Mouse (Mus musculus): ENCODE data around the gene Them4. TPM values are rescaled to one million over a fixed set of nuclear protein-coding genes. Genes with fewer than 3 reads are reported as not detected.
A peak's percentile ranks its signal among the peaks of the same experiment; 100 is the strongest.
"Not testable (repeated sequence)": the region's sequence is repeated elsewhere in the genome, so short reads cannot be mapped to it uniquely, and the experiment has no call there.

Them4 gene
- total RNA-seq (2021): 10 to 100 TPM; 10.7 to 11.8 TPM
- long read RNA-seq, experiment 1, transcript Them4-201 (6 exons, 1,781 nt): major isoform, 22 of 28 reads
- long read RNA-seq, experiment 1, partial matches to known transcripts: 3 of 28 reads
- long read RNA-seq, experiment 1, other reads (novel, unspliced or antisense): 3 of 28 reads
- long read RNA-seq, experiment 2, transcript Them4-201 (6 exons, 1,781 nt): major isoform, 14 of 14 reads
- long read RNA-seq, experiment 2, partial matches to known transcripts: 0 of 14 reads
- long read RNA-seq, experiment 2, other reads (novel, unspliced or antisense): 0 of 14 reads

DNA sequence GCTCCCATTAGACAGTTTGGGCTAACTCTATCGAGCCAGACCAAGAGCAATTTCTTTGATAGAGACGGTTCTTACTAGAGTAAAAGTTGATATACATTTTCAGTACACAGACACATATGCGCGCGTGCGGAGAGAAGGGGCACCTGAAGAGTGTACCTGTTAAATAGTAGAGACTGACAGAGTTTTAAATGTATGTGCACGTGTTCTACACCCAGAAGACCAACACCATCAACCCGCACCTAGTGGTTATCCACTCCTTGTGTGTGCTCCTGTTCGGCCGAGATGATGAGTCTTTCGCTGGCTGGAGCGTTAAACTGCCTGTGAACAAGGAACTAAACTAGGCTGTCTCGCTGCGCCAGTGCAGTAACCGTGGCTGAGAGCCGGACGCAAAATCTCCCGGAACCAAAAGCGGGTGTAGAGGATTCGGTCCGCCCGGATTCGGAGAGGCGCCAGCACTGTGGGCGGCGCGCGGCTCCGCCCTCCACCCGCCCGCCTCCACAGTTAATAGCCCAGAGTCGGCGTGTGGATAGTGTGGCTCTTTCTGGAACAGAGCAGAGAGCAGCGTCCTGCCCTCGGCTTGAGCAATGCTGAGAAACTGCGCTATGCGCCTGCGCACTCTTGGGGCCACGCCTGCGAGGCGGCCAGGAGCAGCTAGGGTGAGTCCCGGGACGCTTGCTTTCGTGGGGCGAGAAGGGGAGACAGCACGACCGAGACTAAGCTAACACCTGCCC, at the start of gene Them4:
Them4 (plus strand) TSS at position 457 of the 731 bp plus-strand sequence.
- peak; percentile 97 for DNase-seq

DNA sequence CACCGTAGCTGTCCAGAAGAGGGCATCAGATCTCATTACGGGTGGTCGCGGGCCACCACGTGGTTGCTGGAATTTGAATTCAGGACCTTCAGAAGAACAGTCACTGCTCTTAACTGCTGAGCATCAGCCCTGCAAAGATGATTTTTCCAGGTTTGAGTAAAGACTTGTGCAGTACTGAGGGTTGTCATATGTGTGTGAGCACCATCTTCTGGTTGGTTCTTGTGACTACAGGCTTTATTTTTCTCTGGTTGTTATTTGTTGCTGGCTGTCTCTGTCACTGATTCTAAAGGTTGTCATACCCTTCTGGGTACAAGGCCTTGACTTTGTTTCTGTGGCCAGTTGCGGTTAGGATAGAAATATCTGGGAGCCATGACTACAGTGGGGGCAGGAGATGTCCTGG, 49.3 kb upstream of the Them4 start:
- DNase-seq: peak; percentile 2

DNA sequence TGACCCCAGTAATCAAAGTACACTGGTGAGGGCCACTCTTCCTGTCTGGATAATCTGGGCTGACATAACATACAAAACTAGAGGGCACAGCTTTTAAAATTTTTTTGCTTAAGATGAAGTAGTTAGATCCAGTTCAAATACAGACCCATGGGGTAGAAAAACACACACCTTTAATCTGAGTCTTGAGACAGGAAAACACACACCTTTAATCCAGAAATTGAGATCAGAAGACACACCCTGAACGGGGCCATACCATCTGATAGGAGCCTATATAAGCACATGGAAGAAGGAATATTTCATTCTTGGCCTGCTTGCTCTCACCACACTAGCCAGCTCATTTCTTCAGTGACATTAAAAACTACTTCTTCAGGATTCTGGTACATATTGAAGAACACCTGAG, 46.2 kb upstream of the Them4 start, which contains the start of gene Gm4778:
Gm4778 (plus strand) TSS at position 301 of the 400 bp plus-strand sequence.
- not testable (repeated sequence) for DNase-seq

DNA sequence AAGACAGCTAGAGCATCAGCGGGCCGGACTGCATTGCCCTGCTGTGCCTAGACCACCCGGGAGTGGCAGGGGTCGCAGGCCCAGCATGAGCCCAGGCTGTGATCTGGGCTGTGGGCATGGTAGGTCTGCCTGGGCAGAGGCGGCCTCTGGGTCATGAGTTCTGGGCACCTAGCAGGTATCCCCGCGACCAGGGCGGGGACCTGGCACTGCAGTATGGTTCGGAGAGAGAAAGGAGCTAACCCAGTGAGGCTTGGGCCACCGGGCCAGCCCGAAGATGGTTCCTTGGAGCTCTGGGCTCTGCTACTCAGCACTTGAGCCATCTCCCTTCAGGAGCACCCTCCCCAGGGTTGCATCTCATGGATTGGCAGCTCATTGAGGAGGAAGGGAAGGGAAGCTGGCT, 33.9 kb upstream of the Them4 start:
- no peak for DNase-seq

DNA sequence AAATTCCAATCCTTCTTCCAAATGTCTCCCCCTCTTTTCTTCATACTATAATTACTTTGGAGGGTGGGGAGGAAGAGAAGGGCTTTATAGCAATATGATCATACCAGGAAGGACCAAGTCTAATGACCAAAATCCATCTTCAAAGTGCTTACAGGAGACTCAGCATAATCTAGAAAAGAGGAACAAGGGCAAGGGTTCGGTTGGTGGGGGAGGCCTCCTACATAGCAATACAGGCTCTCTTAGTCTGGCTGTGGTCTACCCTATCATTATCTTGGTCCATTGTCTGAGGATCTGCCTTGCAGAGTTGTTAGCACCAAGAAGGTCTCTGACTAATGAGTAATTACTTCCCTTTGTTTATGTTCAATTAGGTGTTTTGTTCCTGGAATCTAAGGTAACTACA, 4.4 kb upstream of the Them4 start:
- DNase-seq: no peak

DNA sequence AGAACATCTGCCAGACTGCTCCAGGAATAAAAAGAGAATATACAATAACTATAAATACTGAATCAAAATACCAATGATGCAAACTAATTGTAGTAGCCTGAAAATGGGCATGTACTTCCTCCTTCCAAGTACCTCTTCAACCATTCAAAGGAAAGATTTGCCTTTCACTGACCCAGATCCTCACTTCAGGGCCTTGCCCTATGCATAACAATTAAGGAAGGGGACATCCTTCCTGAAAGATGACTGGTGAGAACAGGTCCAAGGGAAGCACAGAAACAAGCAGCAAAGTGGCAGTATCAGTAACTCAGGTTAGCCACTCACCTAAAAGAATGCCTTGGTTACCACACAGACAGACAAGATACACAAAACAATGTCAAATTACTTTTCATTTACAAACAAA, 2.9 kb upstream of the Them4 start:
- no peak for DNase-seq

DNA sequence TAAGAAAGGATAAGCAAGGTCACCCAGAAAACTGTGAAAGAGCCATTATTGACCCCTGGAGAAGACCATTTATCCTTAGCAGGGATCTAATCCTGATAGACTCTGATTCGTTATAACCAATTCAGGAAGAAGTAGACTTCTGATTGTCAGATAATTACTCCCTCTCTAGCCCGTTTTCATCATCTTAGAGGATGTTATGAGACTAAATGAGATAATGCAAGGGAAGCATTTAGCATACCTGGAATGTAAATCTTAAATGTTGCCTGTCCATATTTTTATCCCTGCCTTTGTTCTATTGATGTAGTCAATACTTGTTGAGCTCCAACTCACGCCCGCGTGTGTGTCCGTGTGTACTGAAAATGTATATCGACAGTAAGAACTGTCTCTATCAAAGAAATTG, 602 bp downstream of the Them4 start:
- DNase-seq: no peak

DNA sequence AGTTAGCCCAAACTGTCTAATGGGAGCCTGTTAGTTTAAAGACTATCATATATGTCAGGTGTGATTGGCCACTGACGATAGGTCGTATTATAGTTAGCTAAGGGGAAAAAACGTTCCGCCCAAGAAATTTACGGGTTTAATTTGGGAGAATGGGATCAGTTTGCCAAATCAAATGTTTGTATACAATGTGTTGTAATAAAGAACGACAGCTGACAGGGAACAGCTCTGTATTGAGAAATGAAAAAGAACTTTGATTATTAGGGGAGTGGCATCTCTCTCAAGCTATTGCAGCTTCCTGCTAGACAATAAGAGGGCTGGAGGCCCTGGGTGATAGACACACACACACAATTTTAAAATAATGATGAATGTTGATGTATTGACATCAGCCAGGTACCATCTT, 1.0 kb downstream of the Them4 start:
- DNase-seq: no peak

DNA sequence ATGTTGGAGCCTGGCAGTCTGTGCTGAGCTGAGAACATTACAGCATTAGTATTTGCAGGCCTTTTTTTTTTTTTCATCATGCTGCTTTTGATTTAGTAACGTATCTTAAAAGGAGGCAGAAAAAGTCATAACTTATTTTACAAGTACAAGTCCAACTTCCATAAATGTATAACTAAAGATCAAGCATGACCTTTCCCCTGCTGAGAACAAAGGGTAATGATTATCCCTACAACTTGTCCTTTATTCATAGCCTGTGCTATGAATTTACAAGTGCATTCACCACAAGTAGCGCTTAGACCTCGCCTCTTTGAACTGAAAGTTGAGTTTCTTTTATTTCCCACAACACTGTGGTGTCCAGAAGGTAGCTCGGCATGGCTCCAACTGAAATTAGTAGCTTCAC, 1.5 kb downstream of the Them4 start:
- no peak for DNase-seq

DNA sequence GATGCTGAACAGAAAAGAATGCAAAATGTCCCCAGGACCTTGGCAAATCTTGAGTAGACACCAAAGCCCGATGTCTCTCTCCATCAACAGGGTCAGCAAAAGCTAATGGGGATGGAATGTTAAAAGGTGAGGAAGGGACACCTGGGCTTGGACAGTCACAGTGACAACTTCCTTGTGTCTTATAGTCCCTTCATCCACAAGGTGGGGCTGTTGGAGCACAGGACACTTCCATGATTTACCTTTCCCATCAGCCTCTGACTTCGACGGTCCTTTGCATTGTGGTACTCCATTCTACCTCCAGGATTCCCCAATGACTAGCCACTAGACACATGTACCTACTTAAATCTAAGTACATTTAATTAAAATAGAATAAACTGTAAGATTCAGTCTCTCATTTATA, 18.8 kb downstream of the Them4 start:
- peak; percentile 26 for DNase-seq

DNA sequence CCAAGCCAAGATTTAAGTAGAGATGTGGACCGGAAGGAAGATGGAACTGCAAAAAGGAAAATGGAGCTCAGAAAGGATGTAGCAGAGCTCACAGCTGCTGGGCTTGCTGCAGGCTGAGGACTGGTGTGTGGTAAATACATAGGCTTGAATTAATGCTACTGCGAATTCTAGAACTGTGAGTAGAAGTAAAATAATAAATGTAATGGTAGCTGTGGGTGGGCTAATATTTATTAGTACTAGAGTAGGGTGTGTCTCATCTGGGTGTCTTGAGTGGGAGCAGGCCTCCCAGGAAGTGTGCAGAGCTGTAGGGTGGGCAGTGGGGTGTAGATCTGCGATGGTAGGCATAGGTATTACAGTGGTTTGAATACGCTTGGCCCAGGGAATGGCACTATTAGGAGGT, 24.6 kb downstream of the Them4 start:
- DNase-seq: no peak

DNA sequence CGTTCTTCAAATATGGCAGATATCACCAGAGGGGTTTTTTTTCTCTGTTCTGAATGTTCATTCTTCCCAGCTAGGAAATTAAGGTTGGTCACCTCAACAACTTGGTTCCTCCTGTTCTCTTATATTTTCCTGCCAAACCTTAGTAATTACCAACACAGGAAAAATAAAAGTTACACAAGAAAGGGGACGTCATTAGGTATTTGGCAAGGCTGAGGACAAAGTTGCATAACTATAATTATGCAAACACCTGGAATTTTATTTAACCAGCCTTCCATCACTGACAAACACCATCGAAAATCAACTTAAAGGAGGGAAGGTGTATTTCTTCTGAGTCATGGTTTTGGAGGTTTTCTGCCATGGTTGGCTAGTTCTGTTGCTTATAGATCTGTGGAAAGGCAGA, 28.6 kb downstream of the Them4 start:
- no peak for DNase-seq

DNA sequence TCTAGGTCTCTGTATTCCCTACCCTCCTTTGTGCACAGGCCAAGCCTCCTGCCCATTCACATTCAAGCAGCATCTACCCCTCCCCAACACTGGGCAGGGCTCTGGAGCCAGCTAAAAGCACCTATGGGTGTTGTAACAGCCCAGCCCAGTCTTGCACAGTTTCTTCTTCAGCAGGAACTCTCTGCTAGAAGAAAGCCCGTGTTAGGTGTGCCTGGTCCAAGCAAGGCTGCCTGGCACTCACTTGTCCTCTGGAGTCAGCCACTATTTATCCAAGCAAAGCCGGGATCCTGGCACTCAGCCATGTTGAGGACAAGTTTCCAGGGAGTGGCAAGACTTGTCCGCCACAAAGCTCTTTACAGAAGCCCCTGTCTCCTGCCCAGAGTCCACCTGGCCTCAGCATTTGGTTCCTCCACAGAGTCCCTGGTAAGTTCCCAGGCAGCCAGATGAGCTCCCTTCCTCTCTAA, 32.1 kb downstream of the Them4 start, which contains the start of gene Them5:
Them5 (plus strand) TSS at position 141 of the 464 bp plus-strand sequence.
- DNase-seq: peak; percentile 17

DNA sequence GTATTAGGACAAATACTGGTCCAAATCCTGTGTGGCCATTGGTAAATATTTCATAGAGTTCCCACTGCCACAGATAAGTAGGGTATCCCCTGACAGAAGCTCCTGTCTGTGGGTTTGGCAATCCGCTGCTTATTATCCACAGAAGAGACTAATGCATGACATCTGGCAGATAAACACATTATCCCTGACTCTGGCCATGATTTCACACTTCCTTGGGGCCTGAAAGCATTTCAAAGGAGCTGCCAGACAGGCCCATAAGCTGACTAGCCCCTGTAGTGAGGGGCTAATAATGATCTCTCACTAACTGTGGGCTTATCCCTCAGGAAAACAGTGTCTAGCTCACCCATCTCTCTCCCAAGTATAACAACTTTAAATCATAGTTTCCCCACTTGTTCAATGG, 32.7 kb downstream of the Them4 start:
- no peak for DNase-seq

DNA sequence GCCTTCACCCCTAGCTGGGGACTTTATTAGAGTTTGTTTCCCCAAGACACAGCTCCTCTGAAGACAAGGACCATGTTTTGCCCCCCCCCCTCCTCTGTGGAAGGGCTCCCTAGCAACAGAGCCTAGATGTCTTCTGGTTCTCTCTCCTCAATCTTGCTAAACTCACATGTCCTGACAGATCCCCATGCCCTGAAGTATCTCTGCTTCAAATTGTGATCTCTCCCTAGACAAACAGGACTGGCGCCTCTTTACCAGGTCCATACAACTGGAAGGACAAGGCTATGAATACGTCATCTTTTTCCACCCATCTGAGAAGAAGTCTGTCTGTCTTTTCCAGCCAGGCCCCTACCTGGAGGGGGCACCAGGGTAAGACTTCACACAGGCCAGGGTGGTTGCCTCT, 34.3 kb downstream of the Them4 start:
- no peak for DNase-seq

DNA sequence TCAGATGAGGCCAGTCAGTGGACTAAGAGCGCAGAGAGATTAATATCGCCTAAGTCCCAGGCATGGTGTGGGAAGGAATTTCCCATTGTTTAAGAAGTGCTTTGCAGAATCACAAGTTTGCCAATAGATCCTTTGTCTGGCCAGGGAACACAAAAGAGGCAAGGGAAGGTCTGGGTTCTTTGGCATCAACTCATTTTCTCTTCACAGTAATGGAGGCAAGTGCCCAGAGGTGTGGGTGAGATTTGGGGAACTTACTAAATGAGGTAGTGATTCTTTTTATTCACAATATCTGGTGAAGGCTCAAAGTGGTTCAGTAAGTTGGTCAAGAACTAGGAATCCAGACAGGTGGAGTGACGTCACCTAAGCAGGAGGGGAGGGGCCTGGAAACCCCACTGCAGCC, 35.0 kb downstream of the Them4 start:
- DNase-seq: no peak

DNA sequence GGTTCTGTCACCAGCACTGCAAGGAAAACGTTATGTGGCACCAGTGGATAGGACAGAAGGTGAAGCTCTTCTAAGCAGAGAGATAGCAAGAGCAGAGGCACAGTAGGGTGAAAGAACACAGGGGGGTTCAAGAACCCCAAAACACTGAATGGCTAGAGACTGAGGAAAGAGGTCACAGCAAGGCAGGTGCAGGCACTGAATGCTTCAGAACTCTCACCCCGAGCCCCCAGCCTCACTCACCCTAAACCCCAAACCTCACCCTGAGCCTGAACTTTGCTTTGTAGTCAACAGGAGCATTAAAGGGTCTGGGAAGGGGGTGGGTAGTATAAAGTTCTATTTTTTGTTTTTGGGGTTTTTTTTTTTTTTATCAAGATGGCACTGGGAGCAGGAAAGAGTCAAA, 38.3 kb downstream of the Them4 start:
- DNase-seq: no peak

DNA sequence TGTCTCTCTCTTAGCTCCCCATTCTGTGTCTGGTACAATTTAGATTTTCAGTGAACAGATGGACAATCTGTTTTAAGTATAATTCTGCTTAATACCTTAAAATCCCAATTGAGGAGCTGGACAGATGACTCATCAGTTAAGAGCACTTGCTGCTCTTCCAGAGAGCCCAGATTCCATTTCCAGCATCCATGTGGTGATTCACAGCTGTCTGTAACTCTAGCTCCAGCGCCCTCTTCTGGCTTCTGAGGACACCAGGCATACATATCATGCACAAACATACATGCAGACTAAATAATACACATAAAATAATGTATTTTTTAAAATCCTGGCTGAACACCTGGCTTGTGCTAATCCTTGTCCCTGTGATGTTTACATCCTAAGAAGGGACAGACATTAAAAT, 50.9 kb downstream of the Them4 start:
- DNase-seq: peak; percentile 55

DNA sequence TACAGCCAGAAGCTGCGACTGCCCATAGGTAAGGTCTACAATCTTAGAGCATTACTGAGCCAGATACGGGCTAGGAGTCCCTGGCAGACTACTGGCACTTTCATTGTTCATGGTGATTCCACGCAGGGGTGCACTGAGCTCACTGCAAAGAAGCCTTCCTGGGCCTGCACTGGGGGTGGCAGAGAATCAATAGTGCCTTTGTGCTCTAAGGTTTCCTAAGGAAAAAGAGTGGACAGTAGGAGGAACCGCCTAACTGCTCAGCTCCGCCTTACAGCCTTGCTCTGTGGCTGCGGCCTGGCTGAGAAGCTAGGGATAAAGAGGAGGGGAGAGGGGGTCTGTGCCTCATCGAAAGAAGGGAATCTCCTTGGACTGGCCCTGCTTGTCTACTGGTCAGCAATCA, 52.2 kb downstream of the Them4 start, which contains the start of gene C2cd4d:
C2cd4d (plus strand) TSS at position 301 of the 400 bp plus-strand sequence.
- no peak for DNase-seq

DNA sequence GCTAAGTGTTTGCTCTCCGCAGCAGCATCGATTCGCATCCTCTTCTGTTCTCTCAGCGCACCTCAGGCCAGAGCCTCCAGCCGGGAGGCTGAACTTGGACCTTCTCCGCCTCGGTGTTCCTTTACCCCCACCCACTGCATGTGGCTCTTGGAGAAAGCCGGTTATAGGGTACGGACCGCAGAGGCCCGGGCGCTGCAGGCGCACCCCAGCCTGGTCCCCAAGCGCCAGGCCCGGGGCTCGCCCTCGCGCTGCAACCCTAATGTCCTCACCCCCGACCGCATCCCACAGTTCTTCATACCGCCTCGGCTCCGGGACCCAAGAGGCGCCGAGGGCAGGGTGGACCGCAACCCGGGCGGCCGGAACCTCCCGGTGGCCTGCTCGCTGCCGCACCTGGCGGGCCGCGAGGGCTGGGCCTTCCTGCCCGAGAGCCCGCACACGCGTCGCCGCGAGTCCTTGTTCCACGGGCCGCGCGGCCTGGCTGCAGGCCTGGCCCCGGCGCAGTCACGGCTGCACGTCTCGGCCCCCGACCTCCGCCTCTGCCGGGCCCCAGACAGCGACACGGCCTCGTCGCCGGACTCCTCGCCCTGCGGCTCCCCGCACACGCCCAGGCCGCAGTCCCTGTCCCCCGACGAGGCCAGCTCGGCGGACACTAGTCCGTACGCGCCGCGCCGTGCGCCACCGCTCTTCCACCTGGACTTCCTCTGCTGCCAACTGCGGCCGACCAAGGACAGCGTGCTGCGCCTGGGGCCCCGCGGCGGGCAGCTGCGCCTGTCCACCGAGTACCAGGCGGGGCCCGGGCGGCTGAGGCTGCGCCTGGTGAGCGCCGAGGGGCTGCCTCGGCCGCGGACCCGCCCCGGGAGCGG, 53.6 kb downstream of the Them4 start:
- DNase-seq: peak; percentile 77

DNA sequence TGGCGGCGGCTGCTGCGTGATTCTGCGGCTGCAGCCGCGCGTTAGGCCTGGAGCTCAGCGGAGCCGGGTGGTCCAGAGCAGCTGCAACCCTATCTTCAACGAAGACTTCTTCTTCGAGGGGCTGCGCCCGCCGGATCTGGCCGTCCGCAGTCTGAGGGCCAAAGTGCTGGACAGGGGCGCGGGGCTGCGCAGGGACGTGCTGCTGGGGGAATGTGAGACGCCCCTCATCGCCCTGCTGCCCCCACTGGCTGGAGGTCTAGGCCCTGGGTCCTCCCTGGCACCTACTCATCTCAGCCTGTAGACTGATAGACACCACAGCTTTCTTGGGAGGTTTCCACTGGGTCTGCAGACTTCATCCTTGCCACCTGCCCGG, 54.3 kb downstream of the Them4 start:
- DNase-seq: no peak

DNA sequence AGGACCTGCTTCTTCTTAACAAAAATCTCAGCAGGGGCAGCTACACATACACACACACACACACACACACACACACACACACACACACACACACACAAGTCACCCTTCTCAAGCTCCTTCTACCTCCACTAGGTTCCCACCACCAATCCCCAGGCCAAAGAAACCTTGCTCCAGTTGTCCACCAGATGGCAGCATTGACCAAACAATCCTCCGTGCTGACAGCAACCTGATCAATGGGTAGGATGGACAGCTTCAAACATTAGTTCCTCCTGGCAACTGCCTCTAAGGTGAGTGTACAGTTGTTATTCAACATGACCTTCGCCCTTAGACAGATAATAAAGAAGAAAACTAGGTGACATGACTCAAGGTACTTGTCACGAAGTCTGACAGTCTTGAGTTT, 56.9 kb downstream of the Them4 start:
- peak; percentile 85 for DNase-seq

DNA sequence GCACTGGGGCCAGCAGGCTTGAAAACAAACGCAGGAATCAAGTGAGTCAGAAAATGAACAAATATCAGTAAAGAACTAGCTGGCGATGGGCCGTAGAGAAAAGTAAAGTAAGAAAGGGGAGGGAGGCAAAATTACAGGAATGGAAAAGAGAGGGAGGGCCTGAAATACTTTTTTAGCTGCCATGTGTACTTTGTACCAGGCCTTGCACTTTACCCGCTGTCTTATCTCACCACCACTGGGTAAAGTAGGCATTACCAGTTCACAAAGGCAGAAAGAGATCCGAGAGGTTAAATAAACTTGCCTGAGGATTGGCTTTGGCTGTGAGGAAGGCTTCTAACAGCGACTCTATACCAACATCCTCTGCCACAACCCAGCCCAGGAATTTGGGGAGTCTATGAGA, 57.6 kb downstream of the Them4 start:
- no peak for DNase-seq
